Mouse (Mus musculus) myocyte (in vitro differentiated cells): ENCODE measurements at regions not wholly inside any gene's neighbourhood (a gene's known extent, or its start where the extent isn't known, plus 50 kb on each side); places are given as distances from the start of the nearest gene placed in this dataset.

Experiments used
- H3K27me3 ChIP-seq: one replicate; pipeline ENCODE4 v1.6.1; 2011; ENCODE audit not compliant: control insufficient read depth, insufficient read depth, insufficient read length
- H3K36me3 ChIP-seq: one replicate; pipeline ENCODE4 v1.6.1; 2011; ENCODE audit not compliant: control insufficient read depth, insufficient read depth
- H3K4me2 ChIP-seq: one replicate; pipeline ENCODE4 v1.6.1; 2011; ENCODE audit warnings: low read depth, control low read depth
- H3K4me3 ChIP-seq: one replicate; pipeline ENCODE4 v1.5.1; 2011; ENCODE audit warnings: mild to moderate bottlenecking, control low read depth, moderate library complexity
- H3K79me2 ChIP-seq: one replicate; pipeline ENCODE4 v1.6.1; 2011; ENCODE audit not compliant: control insufficient read depth, insufficient read depth
- H3ac ChIP-seq: one replicate; pipeline ENCODE4 v1.6.1; 2011; ENCODE audit not compliant: control insufficient read depth, insufficient read length
- CEBPB ChIP-seq: IDR thresholded peaks from 2 replicates; pipeline ENCODE4 v1.6.1; 2011; ENCODE audit warnings: mild to moderate bottlenecking, moderate library complexity; ENCODE audit not compliant: poor library complexity, insufficient read depth, severe bottlenecking
- E2F4 ChIP-seq: IDR thresholded peaks from one replicate; pipeline ENCODE4 v1.6.1; 2011; ENCODE audit warnings: mild to moderate bottlenecking, control low read depth, moderate library complexity; ENCODE audit not compliant: insufficient read depth
- MAX ChIP-seq: IDR thresholded peaks from one replicate; pipeline ENCODE4 v1.6.1; 2011; ENCODE audit warnings: low read depth, mild to moderate bottlenecking, control low read depth
- MYOD1 ChIP-seq, 3 experiments: IDR thresholded peaks; one replicate each; pipeline ENCODE4 v1.6.1; 2011; ENCODE audit warnings: control low read depth in 2 of 3, low read depth in 2 of 3, mild to moderate bottlenecking in 2 of 3, moderate library complexity in 1 of 3; ENCODE audit not compliant: insufficient read length in 2 of 3, control insufficient read depth in 1 of 3
- MYOG ChIP-seq, 3 experiments: IDR thresholded peaks; one replicate each; pipeline ENCODE4 v1.6.1; 2011; ENCODE audit warnings: control low read depth in 2 of 3, low read depth in 2 of 3, mild to moderate bottlenecking in 2 of 3; ENCODE audit not compliant: insufficient read length in 2 of 3, control insufficient read depth in 1 of 3, insufficient read depth in 1 of 3
- POLR2A ChIP-seq: IDR thresholded peaks from one replicate; pipeline ENCODE4 v1.6.1; 2011; ENCODE audit warnings: low read depth, mild to moderate bottlenecking, control low read depth, moderate library complexity; ENCODE audit not compliant: insufficient read length
- POLR2AphosphoS2 ChIP-seq: IDR thresholded peaks from one replicate; pipeline ENCODE4 v1.6.1; 2011; ENCODE audit warnings: low read depth, control low read depth; ENCODE audit not compliant: insufficient read length
- REST ChIP-seq: IDR thresholded peaks from one replicate; pipeline ENCODE4 v1.6.1; 2011; ENCODE audit warnings: mild to moderate bottlenecking, control low read depth, moderate library complexity; ENCODE audit not compliant: insufficient read depth, insufficient read length
- SRF ChIP-seq: IDR thresholded peaks from one replicate; pipeline ENCODE4 v1.6.1; 2011; ENCODE audit warnings: low read depth; ENCODE audit not compliant: control insufficient read depth, insufficient read length
- TCF12 ChIP-seq: IDR thresholded peaks from one replicate; pipeline ENCODE4 v1.6.1; 2011; ENCODE audit warnings: mild to moderate bottlenecking, control low read depth; ENCODE audit not compliant: poor library complexity, insufficient read depth, severe bottlenecking
- TCF3 ChIP-seq: IDR thresholded peaks from one replicate; pipeline ENCODE4 v1.6.1; 2011; ENCODE audit warnings: low read depth, control low read depth; ENCODE audit not compliant: insufficient read length
- USF1 ChIP-seq: IDR thresholded peaks from one replicate; pipeline ENCODE4 v1.6.1; 2011; ENCODE audit warnings: low read depth, mild to moderate bottlenecking, control low read depth, moderate library complexity

DNA sequence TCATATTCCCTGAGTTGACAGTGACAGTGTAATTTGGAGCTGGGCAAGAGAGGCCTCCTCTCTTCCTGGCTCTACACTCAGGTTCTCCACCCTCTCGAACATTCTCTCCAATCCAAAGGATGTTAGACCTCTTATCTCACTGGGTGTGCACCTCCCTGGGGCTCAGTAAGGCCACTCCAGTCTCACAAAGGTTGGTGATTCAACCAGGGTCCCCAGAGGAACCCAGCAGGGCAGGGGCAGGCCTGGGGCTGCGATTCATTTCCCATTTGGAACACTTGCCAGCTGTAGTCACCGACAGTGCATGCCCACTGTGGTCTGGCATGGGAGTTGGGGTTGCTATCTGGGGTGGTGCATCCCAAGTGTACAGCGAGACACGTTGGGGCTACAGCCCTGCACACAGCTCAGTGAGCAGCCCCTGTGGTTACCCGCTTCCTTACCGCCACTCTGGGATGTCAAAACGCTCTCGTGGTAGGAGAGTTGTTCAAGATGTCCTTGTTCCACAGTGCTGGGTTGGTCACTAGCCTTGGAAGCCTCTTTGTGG lies 94.7 kb upstream of the 1600014C23Rik start:
- Histone ChIP-seq H3K79me2 (no peaks in the 10 kb centered on the region), H3K36me3 (no peaks in the 10 kb centered on the region), H3K4me2 (peak overlapping the region; percentile 25), H3K27me3 (no peaks in the 10 kb centered on the region), H3K4me3 (no peak overlapping the region), H3ac (no peak overlapping the region)
- peak in 1 of 3 experiments; percentile 16 for TF ChIP-seq MYOD1 (IDR thresholded peaks at IDR 0.05; ENCODE audit: control insufficient read depth in 1 of 3, insufficient read length in 2 of 3, low read depth in 2 of 3)
- no peak for TF ChIP-seq MYOG (IDR thresholded peaks at IDR 0.05; ENCODE audit: control insufficient read depth in 1 of 3, insufficient read depth in 1 of 3, insufficient read length in 2 of 3, low read depth in 2 of 3)
- no peak for TF ChIP-seq E2F4
- no peak for TF ChIP-seq SRF
- TF ChIP-seq MAX, result no peak

DNA sequence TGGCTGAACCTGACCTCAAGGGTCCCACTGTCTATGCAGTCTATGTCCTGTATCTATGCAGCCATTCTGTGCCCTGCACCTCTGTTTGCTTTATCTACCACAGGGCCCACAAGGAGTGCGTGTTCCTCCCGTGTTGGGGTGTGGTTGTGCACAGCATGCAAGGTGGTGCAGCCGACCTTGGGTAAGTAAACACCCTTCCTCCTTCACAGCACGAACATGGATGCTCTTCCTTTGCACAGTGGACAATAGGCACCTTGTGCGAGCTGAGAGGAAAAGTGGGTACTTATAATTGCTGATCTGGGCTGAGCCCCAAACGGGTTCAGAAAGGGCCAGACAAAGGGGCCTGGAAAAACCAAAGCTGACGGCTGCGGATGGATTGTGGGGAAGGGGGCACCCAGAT lies 91.3 kb upstream of the 1600014C23Rik start:
- Histone ChIP-seq H3ac (no peak overlapping the region), H3K36me3 (no peaks in the 10 kb centered on the region), H3K79me2 (no peaks in the 10 kb centered on the region), H3K27me3 (no peaks in the 10 kb centered on the region), H3K4me3 (no peak overlapping the region), H3K4me2 (no peak overlapping the region)
- TF ChIP-seq MYOD1 (IDR thresholded peaks at IDR 0.05; ENCODE audit: control insufficient read depth in 1 of 3, insufficient read length in 2 of 3, low read depth in 2 of 3) (no peak), CEBPB (no peak), TCF12 (no peak), USF1 (no peak), MAX (no peak), SRF (no peak), MYOG (IDR thresholded peaks at IDR 0.05; ENCODE audit: control insufficient read depth in 1 of 3, insufficient read depth in 1 of 3, insufficient read length in 2 of 3, low read depth in 2 of 3) (no peak)

DNA sequence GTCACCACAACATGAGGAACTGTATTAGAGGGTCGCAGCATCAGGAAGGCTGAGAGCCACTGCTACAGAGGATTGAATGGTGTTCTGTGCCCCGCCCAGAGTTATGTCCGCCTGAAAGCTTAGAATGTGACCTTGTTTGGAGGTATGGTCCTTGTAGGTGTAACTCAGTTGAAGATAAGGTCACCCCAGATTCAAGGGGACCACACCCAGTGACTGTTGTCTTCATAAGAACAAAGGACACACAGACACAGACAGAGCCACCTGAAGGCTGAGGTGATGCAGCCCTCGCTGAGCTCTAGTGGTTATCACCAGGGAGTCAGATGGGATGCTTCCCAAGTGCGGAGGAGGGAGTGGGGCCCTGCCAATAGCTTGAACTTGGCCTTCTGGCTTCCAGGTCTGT lies 89.9 kb upstream of the 1600014C23Rik start:
- H3K27me3 ChIP-seq, result no peaks in the 10 kb centered on the region
- H3ac ChIP-seq, result no peak overlapping the region
- H3K4me2 ChIP-seq, result no peak overlapping the region
- TF ChIP-seq REST, result no peak
- TF ChIP-seq TCF12, result no peak
- H3K4me3 ChIP-seq, result no peak overlapping the region
- H3K36me3 ChIP-seq, result no peaks in the 10 kb centered on the region
- H3K79me2 ChIP-seq, result no peaks in the 10 kb centered on the region

DNA sequence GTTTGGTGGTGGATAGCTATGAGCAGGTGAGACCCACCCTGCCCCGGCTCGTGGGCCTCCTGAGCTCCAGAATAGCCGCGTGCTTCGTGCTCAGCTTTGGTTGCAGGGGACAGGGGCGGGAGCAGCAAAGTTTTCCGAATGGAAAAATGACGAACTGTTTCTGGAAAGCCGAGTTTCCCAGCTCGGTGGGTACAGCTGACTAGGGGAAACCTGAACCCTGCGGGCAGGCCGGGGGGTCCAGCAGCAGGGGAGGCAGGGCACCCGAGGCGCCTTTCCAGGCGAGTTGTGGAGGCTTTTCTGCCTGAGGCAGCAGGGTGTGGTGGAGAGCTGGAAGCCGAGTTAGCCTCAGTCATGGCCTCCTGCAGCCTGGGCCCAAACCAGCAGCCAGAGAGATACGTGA lies 88.8 kb upstream of the 1600014C23Rik start:
- no peak overlapping the region for H3K4me3 ChIP-seq
- no peaks in the 10 kb centered on the region for H3K79me2 ChIP-seq
- no peaks in the 10 kb centered on the region for H3K27me3 ChIP-seq
- no peak overlapping the region for H3K4me2 ChIP-seq
- no peak overlapping the region for H3ac ChIP-seq
- TF ChIP-seq TCF3 (no peak), SRF (no peak), CEBPB (no peak), MYOG (IDR thresholded peaks at IDR 0.05; ENCODE audit: control insufficient read depth in 1 of 3, insufficient read depth in 1 of 3, insufficient read length in 2 of 3, low read depth in 2 of 3) (no peak), MYOD1 (IDR thresholded peaks at IDR 0.05; ENCODE audit: control insufficient read depth in 1 of 3, insufficient read length in 2 of 3, low read depth in 2 of 3) (no peak), POLR2AphosphoS2 (no peak), POLR2A (no peak), TCF12 (no peak), REST (no peak), MAX (no peak), E2F4 (no peak), USF1 (no peak)
- H3K36me3 ChIP-seq, result no peaks in the 10 kb centered on the region

DNA sequence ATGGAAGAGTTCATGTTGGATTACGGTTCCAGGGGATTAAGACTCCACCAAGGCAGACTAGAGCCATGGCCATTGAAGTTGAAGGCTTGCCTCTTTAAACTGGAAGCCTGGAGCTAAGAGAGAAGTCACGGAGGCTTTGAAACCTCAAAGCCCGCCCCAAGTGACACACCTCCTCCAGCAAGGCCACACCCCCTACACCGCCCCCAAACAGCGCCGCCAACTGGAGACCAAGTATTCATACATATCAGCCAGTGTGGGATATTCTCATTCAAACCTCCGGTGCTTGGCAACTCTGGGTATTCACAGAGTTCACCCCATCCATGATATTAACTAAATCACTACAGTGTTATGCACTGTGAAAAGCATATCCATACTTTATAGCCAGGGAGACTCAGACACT lies 87.7 kb upstream of the 1600014C23Rik start:
- TF ChIP-seq MYOG (IDR thresholded peaks at IDR 0.05; ENCODE audit: control insufficient read depth in 1 of 3, insufficient read depth in 1 of 3, insufficient read length in 2 of 3, low read depth in 2 of 3) (no peak), USF1 (no peak), POLR2AphosphoS2 (no peak), CEBPB (no peak), REST (no peak), TCF12 (no peak), MYOD1 (IDR thresholded peaks at IDR 0.05; ENCODE audit: control insufficient read depth in 1 of 3, insufficient read length in 2 of 3, low read depth in 2 of 3) (no peak), POLR2A (no peak), MAX (no peak), TCF3 (no peak), SRF (no peak), E2F4 (no peak)
- no peaks in the 10 kb centered on the region for H3K36me3 ChIP-seq
- no peaks in the 10 kb centered on the region for H3K79me2 ChIP-seq
- no peaks in the 10 kb centered on the region for H3K27me3 ChIP-seq
- no peak overlapping the region for H3K4me2 ChIP-seq
- H3K4me3 ChIP-seq, result no peak overlapping the region
- H3ac ChIP-seq, result no peak overlapping the region
